Mouse (Mus musculus): ENCODE measurements at regions not wholly inside any gene's neighbourhood (a gene's known extent, or its start where the extent isn't known, plus 50 kb on each side); places are given as distances from the start of the nearest gene placed in this dataset.

DNA sequence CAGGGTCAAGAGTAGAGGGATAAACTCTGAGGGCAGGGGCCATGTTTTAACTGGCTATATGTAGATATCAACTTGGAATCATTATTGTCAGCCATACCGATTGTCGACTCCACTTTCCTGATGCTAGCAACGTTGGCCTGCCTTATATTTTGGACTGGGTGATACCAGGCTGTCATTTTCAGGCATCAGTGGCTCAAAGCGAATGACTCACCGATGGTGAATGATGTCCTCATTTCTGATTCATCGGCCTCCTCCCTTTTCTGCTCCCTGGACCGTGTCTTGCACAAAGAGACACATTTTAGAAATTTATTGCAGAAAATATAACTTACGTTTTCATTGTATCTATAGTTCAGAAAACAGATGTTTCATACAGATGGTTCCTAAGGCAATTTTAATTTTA, 209.0 kb upstream of the Stxbp5 start:
- TF ChIP-seq CTCF (IDR thresholded peaks at IDR 0.05; ENCODE audit: borderline replicate concordance, insufficient read depth, low read depth, low read length), result no peak
- TF ChIP-seq POLR2A (IDR thresholded peaks at IDR 0.05; ENCODE audit: borderline replicate concordance, insufficient read depth, low read length), result no peak

All from cerebellum, adult 2 months (tissue).